Mouse (Mus musculus) kidney, embryonic 14.5 days (tissue): ENCODE data around the gene Nova2. TPM values are rescaled to one million over a fixed set of nuclear protein-coding genes. Genes with fewer than 3 reads are reported as not detected.

ENCODE experiments used
- ATAC-seq: fragments of 200-750 bp; cut with Nextera tagmentation; 2 replicates; pipeline ENCODE4 v1.8.0; 2017; ENCODE audit warnings: moderate number of reproducible peaks, mild to moderate bottlenecking, moderate TSS enrichment, moderate library complexity; ENCODE audit not compliant: low FRiP score, low TSS enrichment
- H3K27ac ChIP-seq: fragments of 300-500 bp; sonication (generic); 2 replicates; pipeline ENCODE4 v1.5.1; 2014; ENCODE audit warnings: low read depth, mild to moderate bottlenecking, low read length, moderate library complexity, mixed read lengths
- H3K27me3 ChIP-seq: fragments of 300-500 bp; sonication (generic); 2 replicates; pipeline ENCODE4 v1.6.1; 2014; ENCODE audit warnings: mild to moderate bottlenecking, low read length; ENCODE audit not compliant: control insufficient read depth, insufficient read depth
- H3K36me3 ChIP-seq: fragments of 300-500 bp; sonication (generic); 2 replicates; pipeline ENCODE4 v1.6.1; 2014; ENCODE audit warnings: low read length, mixed read lengths; ENCODE audit not compliant: control insufficient read depth, insufficient read depth
- H3K4me1 ChIP-seq: fragments of 300-500 bp; sonication (generic); 2 replicates; pipeline ENCODE4 v1.6.1; 2014; ENCODE audit warnings: low read length, mixed read lengths; ENCODE audit not compliant: control insufficient read depth, insufficient read depth
- H3K4me2 ChIP-seq: fragments of 300-500 bp; sonication (generic); replicated peaks from 2 replicates; pipeline ENCODE4 v1.6.1; 2014; ENCODE audit warnings: low read depth, mild to moderate bottlenecking, low read length
- H3K4me3 ChIP-seq: fragments of 300-500 bp; sonication (generic); 2 replicates; pipeline ENCODE4 v1.5.1; 2014; ENCODE audit warnings: mild to moderate bottlenecking, low read length
- H3K9ac ChIP-seq: fragments of 300-500 bp; sonication (generic); 2 replicates; pipeline ENCODE4 v1.6.1; 2014; ENCODE audit warnings: low read depth, mild to moderate bottlenecking, low read length, moderate library complexity
- H3K9me3 ChIP-seq: fragments of 300-500 bp; sonication (generic); 2 replicates; pipeline ENCODE4 v1.6.1; 2016; ENCODE audit warnings: low read length; ENCODE audit not compliant: control insufficient read depth
- WGBS: fragments of 180-500 bp; shearing (Covaris S2); extraction: QIAGEN DNeasy Blood & Tissue Kit; methylation state at CpG from one replicate; pipeline ENCODE4 v1.1.7; 2014; 5-methylcytosine and 5-hydroxymethylcytosine counted together
- polyA plus RNA-seq: library from polyadenylated mRNA; unstranded; fragments of >200 nt; fragmentation: Nextera tagmentation; extraction: Ambion mirVana; gene quantifications from 2 replicates; pipeline ENCODE4 v1.2.1, GENCODE M21; 2014

Nova2 gene
- polyA plus RNA-seq, 1 experiment from 2014 or later, result 0.96 TPM

GRCm38 (mm10) chr7:18893651-18894430 is 31.8 kb upstream of the Nova2 start:
- no peak overlapping the region for H3K27ac ChIP-seq
- H3K27me3 ChIP-seq, result no peaks in the 10 kb centered on the region
- peak overlapping the region; percentile 44; the same call in 1 of the 2 replicates for H3K9ac ChIP-seq
- ATAC-seq, result peak; percentile 50
- H3K9me3 ChIP-seq, result no peaks in the 10 kb centered on the region
- H3K4me2 ChIP-seq, result peak overlapping the region; percentile 84
- peak overlapping the region; percentile 37 for H3K4me3 ChIP-seq
- peaks cover 17% of the 10 kb centered on the region for H3K4me1 ChIP-seq
- WGBS, result under 1% methylated on average over 41 of the region's 41 CpGs
- H3K36me3 ChIP-seq, result peaks cover 2% of the 10 kb centered on the region; the same call in 1 of the 2 replicates

GRCm38 (mm10) chr7:18896536-18896935 is 29.2 kb upstream of the Nova2 start:
- no peak for ATAC-seq
- no peak overlapping the region for H3K27ac ChIP-seq
- 39% methylated on average over 5 of the region's 5 CpGs for WGBS

GRCm38 (mm10) chr7:18900513-18900912 is 25.2 kb upstream of the Nova2 start:
- WGBS, result 86% methylated on average over 2 of the region's 2 CpGs
- no peak for ATAC-seq
- H3K36me3 ChIP-seq, result peaks cover 32% of the 10 kb centered on the region; the same call in 1 of the 2 replicates

More at GRCm38 (mm10) chr7:18896536-18896935, 29.2 kb upstream of the Nova2 start:
- H3K4me1 ChIP-seq, result peaks cover 17% of the 10 kb centered on the region
- no peaks in the 10 kb centered on the region for H3K9me3 ChIP-seq
- H3K4me2 ChIP-seq, result no peak overlapping the region
- no peak overlapping the region for H3K9ac ChIP-seq
- no peak overlapping the region for H3K4me3 ChIP-seq
- H3K27me3 ChIP-seq, result no peaks in the 10 kb centered on the region
- peaks cover 22% of the 10 kb centered on the region; the same call in 1 of the 2 replicates for H3K36me3 ChIP-seq

GRCm38 (mm10) chr7:18902486-18902885 is 23.2 kb upstream of the Nova2 start:
- peaks cover 32% of the 10 kb centered on the region; the same call in 1 of the 2 replicates for H3K36me3 ChIP-seq
- no peak for ATAC-seq
- H3K9me3 ChIP-seq, result no peaks in the 10 kb centered on the region
- H3K4me1 ChIP-seq, result no peaks in the 10 kb centered on the region
- H3K27me3 ChIP-seq, result no peaks in the 10 kb centered on the region
- no peak overlapping the region for H3K27ac ChIP-seq
- no peak overlapping the region for H3K9ac ChIP-seq
- H3K4me2 ChIP-seq, result no peak overlapping the region
- 70% methylated on average over 3 of the region's 3 CpGs for whole genome bisulfite sequencing
- no peak overlapping the region for H3K4me3 ChIP-seq

More at GRCm38 (mm10) chr7:18900513-18900912, 25.2 kb upstream of the Nova2 start:
- no peaks in the 10 kb centered on the region for H3K9me3 ChIP-seq
- no peak overlapping the region for H3K27ac ChIP-seq
- H3K4me1 ChIP-seq, result no peaks in the 10 kb centered on the region
- no peaks in the 10 kb centered on the region for H3K27me3 ChIP-seq
- H3K4me2 ChIP-seq, result no peak overlapping the region
- H3K4me3 ChIP-seq, result no peak overlapping the region
- no peak overlapping the region for H3K9ac ChIP-seq

- H3K27ac ChIP-seq, result no peak overlapping the region
- H3K9me3 ChIP-seq, result no peaks in the 10 kb centered on the region
- 83% methylated on average over 3 of the region's 3 CpGs for WGBS
- H3K36me3 ChIP-seq, result peaks cover 24% of the 10 kb centered on the region; the same call in 1 of the 2 replicates
- peaks cover 6% of the 10 kb centered on the region; the same call in 1 of the 2 replicates for H3K4me1 ChIP-seq
- H3K27me3 ChIP-seq, result no peaks in the 10 kb centered on the region
- ATAC-seq, result no peak
- no peak overlapping the region for H3K4me3 ChIP-seq
- no peak overlapping the region for H3K4me2 ChIP-seq
- H3K9ac ChIP-seq, result no peak overlapping the region
Observed at GRCm38 (mm10) chr7:18904971-18905370, 20.7 kb upstream of the Nova2 start.

GRCm38 (mm10) chr7:18909797-18910196 is 15.9 kb upstream of the Nova2 start:
- peak; percentile 10 for ATAC-seq
- 7% methylated on average over 17 of the region's 17 CpGs for WGBS
- H3K9me3 ChIP-seq, result no peaks in the 10 kb centered on the region
- H3K4me1 ChIP-seq, result peaks cover 6% of the 10 kb centered on the region; the same call in 1 of the 2 replicates
- H3K27ac ChIP-seq, result no peak overlapping the region
- H3K27me3 ChIP-seq, result no peaks in the 10 kb centered on the region
- peak overlapping the region; percentile 89 for H3K4me3 ChIP-seq
- peak overlapping the region; percentile 39 for H3K4me2 ChIP-seq
- peak overlapping the region; percentile 72 for H3K9ac ChIP-seq
- no peaks in the 10 kb centered on the region for H3K36me3 ChIP-seq

GRCm38 (mm10) chr7:18910241-18910831 is 15.4 kb upstream of the Nova2 start, which contains the start of gene Ccdc61:
Gene Ccdc61, minus strand, starts transcription at chr7:18910415.
- Histone ChIP-seq H3K36me3 (no peaks in the 10 kb centered on the region), H3K9me3 (no peaks in the 10 kb centered on the region), H3K27ac (no peak within 1 kb of the TSS), H3K4me3 (peak within 1 kb of the TSS; percentile 89), H3K4me2 (peak within 1 kb of the TSS; percentile 40), H3K27me3 (no peaks in the 10 kb centered on the region), H3K9ac (peak within 1 kb of the TSS; percentile 72), H3K4me1 (peaks cover 6% of the 10 kb centered on the region; the same call in 1 of the 2 replicates)
- under 1% methylated on average over 33 of the region's 33 CpGs for WGBS
- peak; percentile 99 for ATAC-seq

- H3K4me1 ChIP-seq, result no peaks in the 10 kb centered on the region
- no peaks in the 10 kb centered on the region for H3K27me3 ChIP-seq
- H3K27ac ChIP-seq, result no peak overlapping the region
- H3K4me2 ChIP-seq, result no peak overlapping the region
- no peaks in the 10 kb centered on the region for H3K9me3 ChIP-seq
- H3K4me3 ChIP-seq, result no peak overlapping the region
- 64% methylated on average over 4 of the region's 4 CpGs for WGBS
- ATAC-seq, result no peak
- no peaks in the 10 kb centered on the region for H3K36me3 ChIP-seq
- no peak overlapping the region for H3K9ac ChIP-seq
Observed at GRCm38 (mm10) chr7:18916254-18916653, 9.4 kb upstream of the Nova2 start.

GRCm38 (mm10) chr7:18917931-18918330 is 7.8 kb upstream of the Nova2 start:
- 60% methylated on average over 3 of the region's 3 CpGs for WGBS
- Histone ChIP-seq H3K9me3 (no peaks in the 10 kb centered on the region), H3K4me3 (no peak overlapping the region), H3K27me3 (peaks cover 6% of the 10 kb centered on the region; the same call in 1 of the 2 replicates), H3K4me2 (no peak overlapping the region), H3K27ac (no peak overlapping the region), H3K4me1 (no peaks in the 10 kb centered on the region), H3K36me3 (no peaks in the 10 kb centered on the region), H3K9ac (no peak overlapping the region)
- no peak for ATAC-seq
